Mouse (Mus musculus) lung, embryonic 16.5 days (tissue): ENCODE data around the gene Stpg3. TPM values are rescaled to one million over a fixed set of nuclear protein-coding genes. Genes with fewer than 3 reads are reported as not detected.

Experiments used
- ATAC-seq: fragments of 200-750 bp; cut with Nextera tagmentation; 2 replicates; pipeline ENCODE4 v1.8.0; 2017; ENCODE audit warnings: low read depth, mild to moderate bottlenecking, moderate library complexity
- H3K27ac ChIP-seq: fragments of 300-500 bp; sonication (generic); 2 replicates; pipeline ENCODE4 v1.5.1; 2014; ENCODE audit warnings: mild to moderate bottlenecking, control low read depth, low read length
- H3K27me3 ChIP-seq: fragments of 300-500 bp; sonication (generic); 2 replicates; pipeline ENCODE4 v1.6.1; 2014; ENCODE audit warnings: low read depth, low read length, mixed read lengths; ENCODE audit not compliant: control insufficient read depth, insufficient read depth
- H3K36me3 ChIP-seq: fragments of 300-500 bp; sonication (generic); 2 replicates; pipeline ENCODE4 v1.6.1; 2014; ENCODE audit warnings: low read length; ENCODE audit not compliant: control insufficient read depth, insufficient read depth
- H3K4me1 ChIP-seq: fragments of 300-500 bp; sonication (generic); replicated peaks from 2 replicates; pipeline ENCODE4 v1.6.1; 2014; ENCODE audit warnings: low read length, mixed read lengths; ENCODE audit not compliant: control insufficient read depth, insufficient read depth
- H3K4me2 ChIP-seq: fragments of 300-500 bp; sonication (generic); 2 replicates; pipeline ENCODE4 v1.6.1; 2014; ENCODE audit warnings: low read depth, low read length, control low read depth
- H3K4me3 ChIP-seq: fragments of 300-500 bp; sonication (generic); 2 replicates; pipeline ENCODE4 v1.5.1; 2014; ENCODE audit warnings: mild to moderate bottlenecking, low read length, control low read depth
- H3K9ac ChIP-seq: fragments of 300-500 bp; sonication (generic); 2 replicates; pipeline ENCODE4 v1.6.1; 2014; ENCODE audit warnings: low read length, control low read depth
- H3K9me3 ChIP-seq: fragments of 300-500 bp; sonication (generic); 2 replicates; pipeline ENCODE4 v1.6.1; 2016; ENCODE audit warnings: low read length; ENCODE audit not compliant: control insufficient read depth
- WGBS: fragments of 180-500 bp; shearing (Covaris S2); extraction: QIAGEN DNeasy Blood & Tissue Kit; methylation state at CpG from one replicate; pipeline ENCODE4 v1.1.7; 2014; 5-methylcytosine and 5-hydroxymethylcytosine counted together
- polyA plus RNA-seq: library from polyadenylated mRNA; unstranded; fragments of >200 nt; fragmentation: Nextera tagmentation; extraction: Ambion mirVana; gene quantifications from 2 replicates; pipeline ENCODE4 v1.2.1, GENCODE M21; 2015

Gene Stpg3
- polyA plus RNA-seq, 1 experiment from 2014 or later, result 0.15 TPM

DNA sequence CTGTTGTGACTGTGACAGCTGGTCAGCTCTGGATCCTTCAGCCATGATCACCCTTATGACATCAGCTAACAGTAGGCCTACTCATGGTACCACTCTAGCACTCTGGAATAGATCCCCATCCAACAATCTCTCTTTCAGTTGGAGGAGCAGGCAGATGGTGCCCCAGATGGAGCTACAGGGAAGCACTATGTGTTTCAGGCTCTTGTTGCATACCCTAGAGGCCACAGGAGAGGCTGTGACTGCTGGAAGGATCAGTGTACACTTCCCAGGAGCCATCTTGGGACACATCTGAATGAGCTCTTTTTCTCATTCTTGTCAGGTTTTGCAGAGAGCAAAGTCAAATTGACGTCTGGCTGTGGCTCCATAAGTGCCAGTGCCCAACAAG, 42.7 kb downstream of the Stpg3 start:
- H3K4me3 ChIP-seq, result no peak overlapping the region

DNA sequence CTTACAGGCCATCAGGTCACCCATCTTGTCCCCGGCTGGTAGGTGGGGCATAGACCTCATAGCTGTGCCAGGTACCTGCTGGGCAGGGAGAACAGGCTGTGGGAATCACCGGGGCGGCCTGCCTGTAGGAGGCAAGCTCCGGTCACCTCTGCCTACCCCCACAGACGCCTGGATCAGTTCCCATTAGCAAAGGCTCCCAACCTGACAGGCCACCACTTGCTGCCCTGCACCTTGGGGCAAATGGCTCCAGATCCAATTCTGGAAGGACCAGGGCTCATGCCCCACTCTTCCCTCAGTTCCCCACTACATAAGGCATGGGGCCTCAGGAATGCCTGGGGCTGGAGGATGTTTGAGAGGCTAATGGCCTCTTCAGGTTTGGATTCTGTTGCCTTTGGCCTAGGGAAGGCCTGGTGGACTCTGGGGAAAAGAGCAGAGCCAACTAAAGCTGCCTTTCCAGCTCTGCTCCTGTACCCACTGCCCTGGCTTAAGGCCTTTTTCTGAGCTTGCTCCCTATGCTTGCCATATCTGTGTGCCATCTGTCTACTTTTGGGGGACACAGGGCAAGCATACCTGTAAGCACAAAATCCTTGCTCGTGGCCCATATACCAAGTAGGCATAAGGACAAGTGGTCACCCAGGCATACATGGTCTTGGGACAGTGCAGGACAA, 43.2 kb downstream of the Stpg3 start:
- 86% methylated on average over 6 of the region's 6 CpGs for WGBS
- H3K9me3 ChIP-seq, result no peaks in the 10 kb centered on the region
- no peak for ATAC-seq
- no peaks in the 10 kb centered on the region for H3K27me3 ChIP-seq
- H3K36me3 ChIP-seq, result no peaks in the 10 kb centered on the region
- peaks cover 24% of the 10 kb centered on the region for H3K4me1 ChIP-seq
- H3K4me3 ChIP-seq, result no peak overlapping the region
- no peak overlapping the region for H3K4me2 ChIP-seq
- H3K9ac ChIP-seq, result no peak overlapping the region
- H3K27ac ChIP-seq, result no peak overlapping the region

More for the DNA sequence above, 42.7 kb downstream of the Stpg3 start:
- H3K27ac ChIP-seq, result no peak overlapping the region
- 74% methylated on average over 1 of the region's 1 CpGs for WGBS
- H3K9ac ChIP-seq, result no peak overlapping the region
- peaks cover 30% of the 10 kb centered on the region for H3K4me1 ChIP-seq
- no peaks in the 10 kb centered on the region for H3K36me3 ChIP-seq
- H3K4me2 ChIP-seq, result no peak overlapping the region
- H3K27me3 ChIP-seq, result no peaks in the 10 kb centered on the region
- ATAC-seq, result no peak
- H3K9me3 ChIP-seq, result no peaks in the 10 kb centered on the region

DNA sequence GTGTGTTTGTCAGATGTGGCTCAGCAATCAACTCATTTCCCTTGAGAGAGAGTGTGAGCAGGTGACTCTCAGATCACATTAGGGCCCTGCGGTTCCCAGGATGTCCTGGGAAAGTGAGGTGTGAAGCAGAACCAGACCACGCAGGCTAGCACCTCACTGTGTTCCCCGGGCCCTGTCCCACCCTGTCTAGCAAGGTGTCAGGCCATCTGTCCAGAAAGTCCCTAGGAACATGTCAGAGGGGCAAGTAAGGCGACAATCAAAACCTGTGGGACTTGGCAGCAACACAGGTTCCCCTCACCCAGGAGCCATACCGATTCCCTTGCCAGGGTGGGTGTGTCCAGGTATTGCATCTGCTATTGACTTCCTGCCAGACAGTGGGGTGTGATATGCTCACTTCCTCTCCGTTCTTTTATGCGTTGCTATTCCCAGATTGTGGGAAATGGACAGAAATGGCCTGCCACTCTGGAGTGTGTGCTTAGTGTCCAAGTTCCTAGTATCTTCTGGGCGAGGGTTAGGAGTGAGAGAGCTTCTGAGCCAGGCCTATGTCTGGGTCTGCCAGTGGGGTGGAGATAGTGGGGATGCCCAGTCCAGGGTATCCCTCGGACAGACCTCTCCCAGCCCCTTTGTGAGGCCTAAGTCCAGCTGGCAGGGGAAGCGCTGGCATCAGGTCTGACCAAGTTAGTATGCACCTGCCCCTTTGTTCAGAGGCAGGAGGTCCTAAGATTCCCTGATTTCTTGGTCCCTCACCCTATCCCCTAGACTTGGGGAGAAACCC, 43.9 kb downstream of the Stpg3 start:
- no peak overlapping the region for H3K9ac ChIP-seq
- peaks cover 23% of the 10 kb centered on the region for H3K4me1 ChIP-seq
- H3K4me3 ChIP-seq, result no peak overlapping the region
- no peaks in the 10 kb centered on the region for H3K9me3 ChIP-seq
- no peaks in the 10 kb centered on the region for H3K36me3 ChIP-seq
- 52% methylated on average over 10 of the region's 10 CpGs for WGBS
- ATAC-seq, result no peak
- no peaks in the 10 kb centered on the region for H3K27me3 ChIP-seq
- peak overlapping the region; percentile 43; the same call in 1 of the 2 replicates for H3K27ac ChIP-seq
- no peak overlapping the region for H3K4me2 ChIP-seq

DNA sequence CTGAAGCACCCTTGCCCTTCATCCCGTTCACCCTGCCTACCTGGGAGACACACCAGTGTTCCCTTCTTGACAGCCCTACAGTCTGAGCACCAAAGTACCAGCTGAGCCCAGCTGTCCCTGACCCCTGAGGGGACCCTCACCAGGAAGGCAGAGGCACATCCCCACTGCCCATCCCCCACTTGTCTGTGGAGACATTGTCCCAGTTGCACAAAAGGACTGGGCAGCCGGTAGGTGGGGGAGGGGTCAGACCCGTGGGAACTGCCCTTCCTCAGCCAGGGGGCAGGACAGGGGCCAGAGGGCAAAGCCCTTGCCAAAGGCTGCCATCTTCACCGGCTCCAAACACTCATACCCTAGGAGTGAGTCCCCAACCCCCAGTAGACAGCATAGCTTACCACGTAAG, 44.7 kb downstream of the Stpg3 start:
- WGBS, result 35% methylated on average over 5 of the region's 5 CpGs
- peaks cover 19% of the 10 kb centered on the region for H3K4me1 ChIP-seq
- no peak overlapping the region for H3K4me2 ChIP-seq
- no peaks in the 10 kb centered on the region for H3K9me3 ChIP-seq
- no peak overlapping the region for H3K27ac ChIP-seq
- ATAC-seq, result no peak
- no peaks in the 10 kb centered on the region for H3K36me3 ChIP-seq
- H3K9ac ChIP-seq, result no peak overlapping the region
- H3K4me3 ChIP-seq, result no peak overlapping the region
- H3K27me3 ChIP-seq, result no peaks in the 10 kb centered on the region

DNA sequence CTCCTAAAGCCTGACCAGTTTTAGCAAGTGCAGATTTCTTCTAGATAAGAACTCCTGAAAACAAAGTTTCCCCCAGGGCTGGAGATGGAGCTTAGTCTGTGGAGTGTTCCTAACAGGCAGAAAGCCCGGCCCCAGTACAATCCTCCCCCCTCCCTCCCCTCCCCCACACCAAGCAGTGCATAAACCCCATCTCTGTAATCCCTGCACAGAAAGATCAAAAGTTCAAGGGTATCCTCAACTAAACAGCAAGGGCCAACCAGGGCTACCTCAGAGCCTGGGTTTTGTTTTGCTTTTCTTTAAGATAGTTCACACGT, 45.8 kb downstream of the Stpg3 start:
- no peaks in the 10 kb centered on the region for H3K9me3 ChIP-seq
- no peak for ATAC-seq
- H3K36me3 ChIP-seq, result no peaks in the 10 kb centered on the region
- peak overlapping the region; percentile 71 for H3K9ac ChIP-seq
- H3K4me2 ChIP-seq, result peak overlapping the region; percentile 82
- no peaks in the 10 kb centered on the region for H3K27me3 ChIP-seq
- H3K4me3 ChIP-seq, result peak overlapping the region; percentile 54
- 12% methylated on average over 2 of the region's 2 CpGs for WGBS
- H3K27ac ChIP-seq, result peak overlapping the region; percentile 84
- peaks cover 24% of the 10 kb centered on the region for H3K4me1 ChIP-seq

DNA sequence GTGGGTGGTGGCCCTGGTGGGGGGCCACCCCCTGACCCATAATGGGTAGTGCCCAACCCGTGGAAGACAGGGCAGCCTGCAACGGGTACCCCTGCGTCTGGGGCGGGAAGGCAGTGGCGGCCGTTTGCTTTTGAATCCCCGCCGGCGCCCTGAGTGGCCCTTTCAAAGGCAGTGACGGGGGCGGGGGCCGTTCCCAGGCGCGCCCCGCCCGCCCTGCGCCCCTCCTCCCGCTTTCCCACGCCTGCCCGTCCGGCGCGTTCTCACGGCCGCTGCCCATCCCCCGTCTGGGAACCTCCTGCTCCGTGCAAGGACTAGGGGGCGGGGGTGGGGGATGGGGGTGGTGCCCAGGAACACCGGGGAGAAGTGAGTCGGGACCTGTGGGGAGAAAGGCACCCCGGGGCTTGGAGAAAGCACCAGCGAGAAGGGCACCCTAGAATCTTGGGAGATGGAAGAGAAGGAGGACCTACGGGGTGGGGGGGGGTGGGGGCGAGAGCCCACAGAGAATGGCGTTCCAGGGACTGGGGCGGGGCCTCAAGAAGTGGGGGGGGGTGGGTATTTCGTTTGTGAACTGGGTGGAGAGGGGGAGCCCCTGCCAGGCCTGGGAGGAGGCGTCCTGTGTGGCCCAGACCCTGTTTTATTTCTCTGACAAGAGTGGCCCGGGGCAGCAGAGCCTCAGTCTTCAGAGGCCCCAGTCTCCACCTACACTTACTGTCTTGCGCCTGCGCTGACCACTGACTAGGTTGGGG, 46.3 kb downstream of the Stpg3 start:
- H3K4me1 ChIP-seq, result peaks cover 27% of the 10 kb centered on the region
- peak overlapping the region; percentile 71 for H3K9ac ChIP-seq
- no peaks in the 10 kb centered on the region for H3K9me3 ChIP-seq
- peak; percentile 86 for ATAC-seq
- H3K27ac ChIP-seq, result peak overlapping the region; percentile 84
- peak overlapping the region; percentile 54 for H3K4me3 ChIP-seq
- peak overlapping the region; percentile 82 for H3K4me2 ChIP-seq
- WGBS, result 1% methylated on average over 21 of the region's 41 CpGs
- no peaks in the 10 kb centered on the region for H3K36me3 ChIP-seq
- H3K27me3 ChIP-seq, result no peaks in the 10 kb centered on the region

DNA sequence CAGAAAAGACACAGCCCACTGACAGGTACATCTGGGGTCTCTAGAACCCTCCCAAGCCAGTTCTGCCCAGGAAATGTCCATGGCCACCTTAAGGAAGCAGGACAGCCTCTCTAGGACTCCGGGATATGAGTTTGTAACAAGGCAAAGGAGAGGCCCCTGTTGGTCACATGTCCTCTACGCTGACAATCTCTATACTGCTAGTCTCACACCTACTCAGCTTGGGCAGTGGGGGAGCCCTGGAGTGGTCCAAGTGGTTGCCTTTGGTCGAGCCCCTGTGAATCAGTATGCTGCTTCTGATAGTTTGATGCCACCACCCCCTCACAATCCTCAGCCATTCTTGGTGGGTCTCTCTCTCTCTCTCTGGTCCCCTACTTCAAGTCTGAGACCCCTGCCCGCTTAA, 47.0 kb downstream of the Stpg3 start:
- H3K9ac ChIP-seq, result peak overlapping the region; percentile 71
- peak overlapping the region; percentile 82 for H3K4me2 ChIP-seq
- no peaks in the 10 kb centered on the region for H3K36me3 ChIP-seq
- peak overlapping the region; percentile 84 for H3K27ac ChIP-seq
- 13% methylated on average over 4 of the region's 4 CpGs for WGBS
- peaks cover 33% of the 10 kb centered on the region for H3K4me1 ChIP-seq
- H3K27me3 ChIP-seq, result no peaks in the 10 kb centered on the region
- no peaks in the 10 kb centered on the region for H3K9me3 ChIP-seq
- peak; percentile 16; the same call in 1 of the 2 replicates for ATAC-seq
- H3K4me3 ChIP-seq, result peak overlapping the region; percentile 54
